Mouse (Mus musculus): ENCODE measurements around the gene Cmss1.

The Cmss1 gene

DNA sequence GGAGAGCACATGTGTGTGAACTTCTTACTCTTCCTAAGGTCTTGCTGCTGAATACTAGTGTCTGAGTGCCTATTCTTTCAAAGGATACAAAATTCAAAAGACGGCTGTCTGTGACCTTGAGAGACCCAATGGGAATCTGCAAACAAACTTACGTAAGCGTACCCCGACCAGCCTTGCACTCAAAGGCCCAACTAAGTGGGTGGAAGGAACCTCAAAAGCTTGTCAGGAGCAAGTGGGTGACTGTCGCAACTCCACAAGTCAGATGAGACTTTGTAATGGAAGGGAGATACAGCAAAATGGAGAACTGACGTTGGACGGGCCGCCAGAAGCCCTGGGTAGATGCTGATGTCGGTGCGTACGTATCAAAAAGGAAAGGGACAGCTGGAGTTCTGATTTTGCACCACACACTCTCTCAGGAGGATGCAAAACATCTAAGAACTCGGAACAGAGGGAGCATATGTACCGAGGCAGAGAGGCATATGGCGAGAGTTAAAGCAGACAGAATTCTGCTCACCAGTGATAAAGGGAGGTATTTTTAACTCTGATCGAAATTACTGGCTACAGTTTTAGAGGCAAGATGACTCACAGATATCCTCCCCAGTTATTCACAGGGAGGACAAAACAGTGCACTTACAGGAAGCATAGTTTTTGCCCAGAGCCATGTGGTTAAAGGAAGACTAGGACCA, 217.0 kb downstream of the Cmss1 start:
- peak; percentile 63 for DNase-seq (ENCODE audit: low read depth, low spot score)

DNA sequence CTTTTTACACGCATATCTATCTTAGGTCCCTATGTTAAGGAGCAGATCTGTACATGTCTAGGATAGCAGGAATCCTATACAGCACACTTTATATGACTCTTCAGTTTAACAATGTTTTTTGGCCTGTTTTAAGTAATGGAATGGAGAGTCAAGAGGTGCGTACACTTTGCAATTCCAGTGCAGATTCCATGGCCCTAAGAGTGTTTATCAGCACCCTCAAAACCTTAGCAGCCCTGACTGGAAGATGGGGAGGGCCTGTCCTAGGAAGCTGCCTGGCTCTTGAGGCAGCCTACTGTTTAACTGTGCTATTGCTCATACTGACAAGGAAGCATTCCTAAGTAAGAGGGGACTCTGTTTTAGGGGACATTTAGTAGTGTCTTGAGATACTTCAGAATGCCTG, 222.4 kb downstream of the Cmss1 start:
- DNase-seq (ENCODE audit: low read depth, low spot score) = no peak

DNA sequence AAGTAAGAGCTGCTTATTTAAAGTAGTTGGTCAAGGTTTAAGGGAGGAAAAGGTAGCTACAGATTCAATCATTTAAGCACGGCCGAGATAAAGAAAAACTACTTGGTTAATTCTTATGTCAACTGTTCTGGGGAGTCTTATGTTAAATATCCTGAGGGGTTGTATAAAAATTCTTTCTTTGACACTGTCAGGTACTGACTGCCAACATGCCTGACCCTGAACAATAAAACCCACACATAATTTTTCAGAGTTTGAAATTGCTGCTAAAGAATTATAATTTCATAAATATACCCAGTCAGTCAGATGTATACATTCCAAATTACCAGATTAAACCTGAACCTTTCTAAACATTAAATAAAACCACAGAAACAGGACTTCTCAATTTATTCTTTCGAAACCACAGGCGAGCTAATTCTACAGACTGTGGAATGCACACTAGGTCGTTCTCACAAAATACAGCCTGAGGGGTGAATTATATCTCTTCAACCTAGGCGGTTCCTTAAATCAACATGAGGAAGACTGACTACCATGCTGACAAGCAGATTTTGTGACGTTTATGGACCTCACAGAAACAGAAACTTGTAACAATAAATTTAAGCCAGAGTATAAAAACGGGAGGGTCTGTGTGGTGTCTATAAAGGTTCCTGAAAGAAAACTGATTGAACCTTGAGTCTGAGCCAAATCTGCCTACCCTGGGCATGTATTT, 223.2 kb downstream of the Cmss1 start:
- DNase-seq (ENCODE audit: low read depth, low spot score) = peak; percentile 60

DNA sequence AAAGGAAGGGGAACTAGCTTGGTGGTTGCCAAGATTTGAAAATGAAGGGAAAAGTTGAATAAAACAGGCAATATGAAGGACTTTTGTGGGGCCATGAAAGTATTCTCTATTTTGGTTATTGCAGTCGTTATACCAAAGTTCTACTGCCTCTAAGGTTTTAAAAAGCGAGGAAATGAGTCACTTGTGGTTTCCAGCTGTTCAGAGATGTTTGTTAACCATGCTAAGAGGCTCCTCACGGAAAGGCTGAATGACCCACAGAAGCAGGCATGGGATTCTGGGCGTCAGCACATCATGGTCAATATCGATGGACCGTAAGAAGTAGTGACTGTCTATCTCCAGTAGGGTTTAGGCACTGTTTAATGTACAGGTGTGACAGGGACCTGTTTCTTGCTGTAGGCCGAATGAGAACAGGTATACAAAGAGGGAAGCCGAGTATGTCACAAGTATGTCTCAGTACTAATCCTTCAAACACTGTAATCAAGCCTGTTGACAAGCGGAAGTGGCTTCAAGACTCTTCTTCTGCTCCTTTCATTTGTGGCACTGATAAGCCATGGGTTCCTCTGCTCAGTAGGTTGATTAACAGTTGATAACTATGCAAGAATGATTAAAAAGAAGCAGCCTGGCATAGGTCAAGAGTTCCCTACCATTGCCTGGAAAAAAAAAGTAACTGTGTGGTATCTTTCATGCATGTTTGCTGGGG, 227.9 kb downstream of the Cmss1 start:
- peak; percentile 61 for DNase-seq (ENCODE audit: low read depth, low spot score)

DNA sequence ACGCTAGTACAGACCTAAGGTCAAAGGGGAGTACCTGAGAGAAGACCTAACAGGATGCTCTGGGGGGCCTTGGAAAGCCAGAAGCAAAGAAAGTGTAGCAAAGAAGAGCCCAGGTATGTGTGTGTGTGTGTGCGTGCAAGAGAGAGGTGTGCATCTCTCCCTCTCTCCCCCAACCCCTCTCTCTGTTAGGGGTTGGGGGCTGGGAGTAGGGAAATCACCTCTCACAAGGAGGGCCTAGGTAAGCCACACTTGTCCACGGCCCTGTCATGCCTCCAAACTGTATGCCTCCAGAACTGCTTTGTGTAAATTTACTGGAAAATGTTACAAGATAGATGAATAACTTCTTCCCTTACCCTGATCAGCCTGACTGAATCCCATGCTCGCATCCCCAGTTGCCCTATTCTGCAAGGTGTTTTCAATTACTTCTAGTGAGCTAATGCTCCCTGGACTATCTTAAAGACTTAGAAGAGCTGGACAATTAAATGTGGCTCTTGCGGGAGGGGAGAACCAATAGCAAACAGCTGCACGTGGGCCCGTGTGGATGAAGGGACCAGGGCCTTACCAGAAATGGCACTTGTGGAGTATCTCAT, 231.3 kb downstream of the Cmss1 start:
- no peak for DNase-seq (ENCODE audit: low read depth, low spot score)

DNA sequence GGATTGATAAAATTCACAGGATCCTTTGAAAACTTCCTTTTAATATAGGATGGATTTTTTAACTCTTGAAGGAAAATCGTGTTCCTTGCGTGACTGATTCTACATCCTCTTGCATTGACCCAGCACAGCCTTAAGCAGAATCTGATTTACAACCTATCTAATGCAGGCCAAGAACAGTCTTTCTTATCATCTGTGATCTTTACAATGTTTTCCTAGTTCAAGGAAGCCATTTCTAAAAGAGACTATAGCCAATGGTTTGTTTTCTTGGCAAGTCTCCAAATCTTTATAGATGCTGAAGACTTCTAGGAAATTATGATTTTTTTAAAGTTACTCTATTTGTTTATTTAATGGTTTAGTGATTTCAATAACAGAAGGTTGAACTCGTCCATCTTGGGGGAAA, 234.5 kb downstream of the Cmss1 start:
- DNase-seq (ENCODE audit: low read depth, low spot score) = no peak

DNA sequence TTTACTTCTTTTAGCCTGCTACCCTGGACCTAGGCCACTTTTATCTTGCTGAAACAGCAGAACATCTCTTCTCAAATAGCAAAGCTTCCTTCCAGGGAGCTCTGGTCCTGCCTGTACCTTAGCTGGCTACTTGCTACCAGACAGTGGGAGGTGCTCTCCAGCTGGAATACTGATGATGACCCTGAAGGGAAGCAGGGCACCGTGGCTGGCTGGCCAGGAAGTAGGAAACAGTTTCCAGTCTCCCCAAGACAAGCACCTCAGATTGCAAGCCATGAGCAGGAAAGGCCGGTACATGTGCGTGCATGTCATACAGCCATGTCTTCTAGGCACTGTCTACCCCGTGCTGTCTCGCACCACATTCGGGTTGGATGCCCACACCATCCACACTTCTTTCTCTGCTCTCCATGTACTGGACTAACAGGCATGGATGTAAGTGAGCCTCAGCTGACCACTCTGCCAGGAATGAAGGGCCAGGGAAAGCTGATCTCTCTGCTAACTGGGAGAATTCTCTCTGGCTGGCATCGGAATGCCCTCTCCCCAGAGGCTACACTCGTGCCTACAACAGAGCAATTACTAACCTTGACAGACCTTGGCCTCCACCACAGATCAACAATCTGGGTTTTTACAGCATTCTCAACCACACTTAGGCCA, 236.7 kb downstream of the Cmss1 start:
- DNase-seq (ENCODE audit: low read depth, low spot score) = no peak

DNA sequence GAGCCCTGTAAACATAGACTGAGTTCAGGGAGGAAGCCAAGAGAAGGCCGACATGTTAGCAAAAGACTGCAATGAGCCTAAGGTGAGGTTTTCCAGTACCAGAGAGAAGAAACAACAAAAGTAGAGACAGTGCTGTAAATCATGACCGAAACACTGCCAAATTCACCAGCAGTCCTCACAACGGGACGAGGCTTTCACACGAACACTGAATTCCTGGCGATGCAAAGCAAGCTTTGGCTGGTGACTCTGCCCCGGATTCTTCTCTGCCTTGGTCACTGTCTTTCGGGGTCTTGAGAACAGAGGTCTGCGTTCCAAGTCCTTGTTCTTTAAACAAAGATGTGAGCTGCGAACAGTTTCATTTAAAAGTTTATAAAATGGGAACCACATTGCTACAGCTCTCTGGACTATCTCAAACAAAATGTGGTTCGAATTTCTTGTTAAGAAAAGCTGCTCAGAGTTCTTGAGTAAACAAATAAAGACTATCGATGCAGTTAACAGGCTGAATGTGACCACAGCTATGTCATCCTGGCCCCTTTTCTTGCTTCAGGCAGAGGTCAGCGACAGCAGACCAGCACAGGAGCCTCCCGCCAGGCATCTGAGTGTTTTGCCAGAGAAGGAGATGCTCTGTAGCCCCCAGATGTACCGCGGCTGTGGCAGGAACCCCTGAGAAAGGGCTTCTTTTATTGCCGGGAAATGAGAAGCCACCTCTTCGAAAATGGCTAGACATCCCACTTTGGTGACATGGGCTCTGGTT, 239.5 kb downstream of the Cmss1 start:
- DNase-seq (ENCODE audit: low read depth, low spot score) = peak; percentile 32

DNA sequence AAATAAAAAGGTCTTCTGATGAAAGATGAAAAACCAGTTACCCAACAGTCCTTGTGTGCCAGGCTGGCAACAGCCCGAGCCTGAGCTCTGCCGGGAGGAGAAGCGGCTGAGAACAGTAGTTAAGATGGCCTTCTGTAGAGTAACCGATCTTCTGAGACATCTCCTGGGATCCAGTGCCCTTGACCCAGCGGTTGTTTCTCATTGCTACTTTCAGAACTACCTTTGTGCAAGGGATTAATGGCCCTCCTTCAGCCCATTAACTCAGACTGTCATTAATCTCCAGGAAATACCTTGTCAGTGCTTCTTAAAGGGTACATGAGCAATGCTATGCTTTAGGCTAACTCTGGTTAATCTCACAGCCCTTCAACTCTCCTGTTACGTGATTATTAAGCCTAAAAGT, 240.5 kb downstream of the Cmss1 start:
- DNase-seq (ENCODE audit: low read depth, low spot score) = no peak

DNA sequence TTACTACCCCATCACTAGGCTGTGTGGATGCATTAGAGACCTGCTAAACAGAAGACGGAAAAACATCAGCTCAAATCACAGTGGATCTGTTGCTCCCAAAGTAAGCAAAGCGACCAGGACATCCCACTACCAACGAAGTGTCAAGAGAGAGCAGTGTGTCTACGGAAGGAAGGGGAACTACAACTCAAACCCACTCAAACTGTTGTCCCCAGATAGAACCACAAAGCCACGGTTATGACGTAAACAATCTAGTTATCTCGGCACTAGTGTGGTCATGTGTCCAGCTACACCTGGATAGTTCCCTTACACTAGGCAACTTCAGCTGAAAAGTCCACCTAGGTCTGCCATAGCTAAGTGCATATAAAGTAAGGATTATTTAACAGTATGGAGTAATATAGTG, 242.2 kb downstream of the Cmss1 start:
- no peak for DNase-seq (ENCODE audit: low read depth, low spot score)

DNA sequence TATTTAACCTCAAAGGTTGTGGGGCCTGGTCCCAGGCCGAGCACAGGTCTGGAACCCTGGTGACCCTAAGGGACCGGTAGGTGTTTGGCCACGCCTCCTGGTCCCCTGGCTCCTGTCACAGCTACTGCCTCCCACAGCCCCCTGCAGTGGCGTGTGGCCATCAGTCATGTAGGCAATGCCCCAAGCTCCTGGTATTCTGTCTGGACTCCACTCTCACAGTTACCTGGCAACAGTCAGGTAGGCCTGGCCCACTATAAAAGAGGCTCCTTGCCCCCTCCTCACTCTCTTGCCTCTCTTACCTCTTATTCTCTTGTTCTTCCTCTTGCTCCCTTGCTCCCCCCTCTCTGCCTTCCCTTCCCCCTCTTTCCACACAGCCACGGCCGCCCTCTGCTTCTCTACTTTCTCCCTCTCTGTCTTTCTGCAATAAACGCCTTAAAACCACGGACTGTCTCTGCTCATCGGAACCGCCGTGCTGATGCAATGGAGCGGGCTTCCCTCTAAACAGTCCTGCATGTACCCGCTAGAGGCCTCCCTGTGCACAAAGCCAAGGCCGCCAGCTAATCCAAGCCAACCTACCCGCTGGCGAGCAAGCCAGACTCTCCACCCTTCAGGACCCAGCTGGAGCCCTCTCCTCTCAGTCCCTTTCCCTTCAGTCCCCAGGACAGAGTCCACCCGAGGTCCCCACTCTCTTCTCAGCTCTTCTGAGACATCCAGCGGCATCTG, 243.8 kb downstream of the Cmss1 start:
- no peak for DNase-seq (ENCODE audit: low read depth, low spot score)

DNA sequence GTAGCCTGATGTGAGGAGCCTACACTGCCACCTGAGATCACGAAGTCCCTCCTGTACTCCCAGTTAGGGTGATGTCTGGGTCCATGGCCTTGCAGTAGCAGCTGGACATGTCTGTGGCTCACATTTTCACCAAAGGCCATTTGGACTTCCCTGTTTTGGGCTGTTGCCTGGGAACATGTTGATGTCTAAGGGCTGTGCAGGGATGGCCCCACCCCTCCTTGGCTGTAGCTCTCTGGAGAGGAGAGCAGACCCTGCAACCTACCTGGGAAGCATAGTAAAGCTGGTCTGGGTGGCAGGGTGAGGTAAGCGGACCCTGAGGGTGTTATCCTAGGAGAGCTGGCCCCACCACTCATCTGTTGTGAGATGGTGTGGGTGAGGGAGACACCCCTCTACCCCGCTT, 245.9 kb downstream of the Cmss1 start:
- no peak for DNase-seq (ENCODE audit: low read depth, low spot score)

DNA sequence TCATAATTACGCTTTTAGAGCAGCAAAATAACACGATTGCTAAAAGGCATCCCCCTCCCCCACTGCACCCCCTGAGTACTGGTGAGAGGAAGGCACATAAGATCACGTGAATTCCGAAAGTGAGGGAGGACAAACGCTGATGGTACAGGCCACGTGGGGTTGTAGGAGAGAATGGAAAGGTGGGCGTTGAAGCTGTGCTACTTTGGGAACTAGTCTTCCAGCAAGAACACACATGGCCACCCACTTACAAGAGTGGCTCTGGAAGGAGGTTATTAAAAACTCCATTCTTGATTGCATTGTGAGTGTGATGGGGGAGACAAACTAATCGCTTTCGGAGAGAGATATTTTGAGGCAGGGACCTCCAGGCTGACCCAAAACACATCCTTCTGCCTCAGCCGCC, 247.4 kb downstream of the Cmss1 start:
- no peak for DNase-seq (ENCODE audit: low read depth, low spot score)

DNA sequence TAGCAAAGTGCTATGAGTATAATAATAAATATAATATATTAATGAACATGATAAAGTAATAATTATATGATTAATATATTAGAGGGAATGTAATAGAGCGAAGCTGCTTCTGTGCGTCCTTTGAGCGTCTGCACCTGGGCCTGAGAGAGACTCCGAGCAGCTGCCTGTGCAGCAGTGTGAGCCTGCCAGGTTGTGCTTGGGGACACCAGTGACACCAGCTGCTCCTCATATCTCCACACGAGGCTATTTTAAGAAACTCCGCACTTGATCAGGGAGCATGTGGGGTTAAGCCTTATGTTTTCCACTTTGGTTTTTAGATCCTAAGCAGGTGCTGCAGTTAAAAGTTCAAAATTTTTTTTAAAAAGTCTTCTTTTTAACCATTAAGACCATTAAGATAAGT, 249.7 kb downstream of the Cmss1 start:
- DNase-seq (ENCODE audit: low read depth, low spot score) = no peak

DNA sequence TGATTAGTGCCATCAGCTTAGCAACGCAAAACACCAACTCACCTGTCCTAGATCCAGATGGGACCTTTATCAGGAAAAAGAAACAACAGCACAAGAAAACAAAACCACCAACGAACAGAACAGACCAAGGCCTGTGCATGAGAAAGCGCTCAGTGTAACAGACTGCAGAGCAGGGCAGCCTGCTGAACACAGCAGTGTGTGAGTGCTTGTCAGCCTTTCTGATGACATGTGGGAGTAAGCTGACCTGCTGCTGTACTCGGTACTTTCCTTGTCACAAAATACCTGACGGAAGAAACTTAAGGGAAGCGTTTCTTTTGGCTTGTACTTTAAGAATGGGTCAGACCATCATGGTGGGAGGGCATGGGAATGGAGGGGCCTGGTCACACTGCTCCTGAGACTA, 250.2 kb downstream of the Cmss1 start:
- no peak for DNase-seq (ENCODE audit: low read depth, low spot score)

DNA sequence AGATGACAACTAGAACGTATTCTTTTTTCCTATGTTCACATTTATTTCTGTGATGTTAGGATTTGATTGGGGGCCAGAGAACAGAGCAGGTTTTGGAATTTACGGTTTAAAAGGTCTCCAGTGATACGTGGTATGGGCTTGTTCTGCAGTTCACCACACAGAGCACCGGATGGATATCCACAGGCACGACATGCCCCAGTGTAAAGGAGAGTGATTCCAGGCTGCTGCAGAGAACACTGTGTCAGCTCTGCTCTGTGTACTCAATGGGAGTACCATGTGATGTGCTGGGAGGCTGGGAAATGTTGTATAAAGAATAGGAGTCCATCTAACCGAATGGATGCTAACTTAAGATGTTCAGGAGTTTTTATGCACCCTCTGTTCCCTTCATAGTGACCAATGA, 252.7 kb downstream of the Cmss1 start:
- no peak for DNase-seq (ENCODE audit: low read depth, low spot score)

DNA sequence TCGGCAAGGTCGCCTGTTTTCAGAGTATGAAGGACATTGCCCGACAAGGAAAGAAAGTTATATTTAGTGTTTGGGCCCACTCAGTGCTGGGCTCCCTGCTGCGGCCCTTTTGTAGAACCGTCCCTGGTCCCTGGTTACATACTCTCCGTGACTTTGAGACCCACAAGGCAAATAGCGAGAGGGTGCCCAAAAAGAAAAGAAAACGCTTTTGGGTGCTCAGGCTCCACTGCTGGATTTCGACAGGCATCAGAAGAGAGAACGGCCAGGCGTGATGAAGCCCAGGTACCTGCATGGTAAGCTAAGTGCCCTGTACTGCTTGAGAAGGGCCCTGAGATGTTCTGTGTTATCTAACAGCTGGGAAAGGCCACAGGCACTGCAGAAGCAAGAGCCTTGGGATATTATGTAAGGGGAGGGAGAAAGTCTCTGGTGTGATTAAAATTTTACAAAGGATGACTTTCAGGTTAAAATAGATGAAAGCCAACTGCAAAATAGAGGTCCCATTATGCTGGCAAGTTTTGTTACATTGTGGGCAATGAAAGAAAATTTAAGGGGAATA, 253.4 kb downstream of the Cmss1 start:
- no peak for DNase-seq (ENCODE audit: low read depth, low spot score)

DNA sequence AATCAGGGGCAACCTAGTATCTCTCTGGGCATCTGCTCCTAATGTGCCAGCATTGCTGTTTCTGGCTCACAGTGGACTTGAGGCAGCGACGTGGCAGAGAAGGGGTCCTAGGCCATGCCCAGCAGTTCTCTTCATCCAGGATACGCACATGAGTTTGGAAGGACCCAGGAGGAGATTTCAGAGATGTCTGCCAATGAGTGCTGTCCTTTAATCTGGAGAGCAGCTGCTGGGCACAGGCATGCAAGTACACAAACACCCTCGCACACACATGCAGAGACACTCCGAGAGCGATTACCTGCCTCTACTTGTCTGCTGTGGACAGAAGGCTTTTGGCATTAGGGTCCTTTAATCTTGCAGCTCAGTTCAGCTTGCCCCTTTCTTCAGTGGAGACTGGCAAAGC, 253.9 kb downstream of the Cmss1 start, which contains the start of gene Filip1l:
Gene Filip1l, plus strand, starts transcription at position 343 of the 400 bp plus-strand sequence.
- no peak for DNase-seq (ENCODE audit: low read depth, low spot score)

DNA sequence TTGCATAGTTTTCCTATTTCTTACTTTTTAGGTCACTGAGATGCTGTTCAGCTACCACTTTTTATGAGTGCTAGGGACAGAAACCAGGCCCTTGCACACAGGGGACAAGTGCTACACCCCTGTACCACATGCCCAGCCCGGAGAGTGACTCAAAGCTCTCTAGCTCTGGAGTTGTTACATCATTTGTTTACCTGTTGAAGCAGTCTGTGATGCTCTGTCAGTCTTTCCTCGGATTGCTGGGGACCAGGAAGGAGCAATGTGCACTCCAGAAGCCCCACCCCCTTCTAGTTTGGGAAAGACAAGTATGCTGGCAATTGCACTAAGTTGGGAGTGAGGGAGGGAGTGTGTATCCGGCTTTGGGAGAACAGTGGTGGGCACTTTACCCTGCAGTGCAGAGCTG, 257.0 kb downstream of the Cmss1 start:
- DNase-seq (ENCODE audit: low read depth, low spot score) = no peak

DNA sequence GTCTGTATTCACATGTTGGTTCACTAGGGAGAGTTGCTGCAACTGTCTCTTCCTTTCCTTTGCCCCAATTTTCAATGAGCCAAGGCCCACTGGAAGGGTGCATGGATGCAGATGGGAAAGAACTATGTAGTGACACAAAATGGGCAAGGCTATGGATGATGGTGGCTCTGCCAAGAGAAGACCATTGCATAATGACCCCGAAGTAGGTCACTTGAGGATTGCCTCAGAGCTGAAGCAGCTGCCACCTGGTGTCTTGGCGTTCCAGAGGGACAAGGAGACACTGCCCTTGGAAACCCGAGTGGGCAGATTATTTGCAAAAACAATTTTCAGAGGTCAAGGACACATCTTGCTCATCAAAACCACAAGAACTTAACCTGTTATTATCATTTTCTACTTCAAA, 257.6 kb downstream of the Cmss1 start:
- DNase-seq (ENCODE audit: low read depth, low spot score) = no peak

All from 3T3-L1 (cell line).